ENCODE assay signal across 9 mouse cellular contexts in genomic region chr6:120324295-120324927, GRCm38 (mm10). TPM values are rescaled to one million over a fixed set of nuclear protein-coding genes. Genes with fewer than 3 reads are reported as not detected.
DNase-seq lines count a peak whose midpoint lies in the region; ATAC-seq and TF ChIP-seq lines count a peak whose summit lies in the region.
"Had no signal": no experiment of that assay in that cellular context is flagged by ENCODE, and none has a peak within 500 bp of the region (broad histone marks: within the 10 kb centered on the region; RNA-seq: fewer than 3 reads in every experiment).

No protein-coding gene starts in this region.

- TF ChIP-seq CTCF in midbrain, postnatal 0 days (IDR thresholded peaks at IDR 0.05): peak; percentile 97

- no peaks in the 10 kb centered on the region for H3K9me3 ChIP-seq in kidney, embryonic 16.5 days (ENCODE audit: low read length)
- no peaks in the 10 kb centered on the region for H3K9me3 ChIP-seq in embryonic facial prominence, embryonic 14.5 days (ENCODE audit: control insufficient read depth, low read length)
- no peaks in the 10 kb centered on the region for H3K9me3 ChIP-seq in midbrain, postnatal 0 days (ENCODE audit: low read length)

- H3K4me3 ChIP-seq in kidney, embryonic 16.5 days (ENCODE audit: low read length): no peak overlapping the region
- no peak overlapping the region for H3K4me3 ChIP-seq in embryonic facial prominence, embryonic 14.5 days (ENCODE audit: low read depth, low read length)
- H3K4me3 ChIP-seq in midbrain, postnatal 0 days (ENCODE audit: low read depth, low read length): no peak overlapping the region
- H3K4me3 ChIP-seq: erythroblast, embryonic 14.5 days had no signal

- no peak overlapping the region for H3K4me2 ChIP-seq in kidney, embryonic 16.5 days (replicated peaks; ENCODE audit: low read depth, low read length)
- no peak overlapping the region for H3K4me2 ChIP-seq in embryonic facial prominence, embryonic 14.5 days (ENCODE audit: low read depth, low read length)
- H3K4me2 ChIP-seq in midbrain, postnatal 0 days (ENCODE audit: low read depth, low read length, poor library complexity, severe bottlenecking): no peak overlapping the region

- H3K9ac ChIP-seq in kidney, embryonic 16.5 days (replicated peaks; ENCODE audit: low read length): no peak overlapping the region
- H3K9ac ChIP-seq in embryonic facial prominence, embryonic 14.5 days (ENCODE audit: low read depth, low read length): no peak overlapping the region
- H3K9ac ChIP-seq in midbrain, postnatal 0 days (replicated peaks; ENCODE audit: low read length, poor library complexity, severe bottlenecking): no peak overlapping the region

- no peaks in the 10 kb centered on the region for H3K27me3 ChIP-seq in kidney, embryonic 16.5 days (ENCODE audit: insufficient read depth, low read length)
- no peaks in the 10 kb centered on the region for H3K27me3 ChIP-seq in embryonic facial prominence, embryonic 14.5 days (replicated peaks; ENCODE audit: control insufficient read depth, insufficient read depth, low read length)
- H3K27me3 ChIP-seq in midbrain, postnatal 0 days (ENCODE audit: insufficient read depth, low read length): no peaks in the 10 kb centered on the region
- no peaks in the 10 kb centered on the region for H3K27me3 ChIP-seq in splenic B cell, adult 2 months (ENCODE audit: control insufficient read depth, insufficient read depth, low read length, poor library complexity, severe bottlenecking)

- no peak for ATAC-seq in kidney, embryonic 16.5 days (ENCODE audit: low FRiP score, low TSS enrichment)
- ATAC-seq in embryonic facial prominence, embryonic 14.5 days (ENCODE audit: low read depth): peak; percentile 41
- ATAC-seq in hematopoietic stem cell, adult 5-6 weeks (replicated peaks in 1 of 2; ENCODE audit: insufficient read depth in 1 of 2, low FRiP score in 2 of 2, low TSS enrichment in 1 of 2, low read depth in 1 of 2, poor library complexity in 2 of 2, severe bottlenecking in 2 of 2): peak; percentile 49 to 68; a peak in 1 of 4 replicates
- no peak for ATAC-seq in midbrain, postnatal 0 days (ENCODE audit: low FRiP score)

- WGBS in kidney, embryonic 16.5 days: 32% methylated on average over 6 of the region's 6 CpGs
- 27% methylated on average over 6 of the region's 6 CpGs for WGBS in embryonic facial prominence, embryonic 14.5 days
- WGBS in midbrain, postnatal 0 days: 34% methylated on average over 6 of the region's 6 CpGs

- H3K36me3 ChIP-seq in kidney, embryonic 16.5 days (ENCODE audit: insufficient read depth, low read length): peaks cover 11% of the 10 kb centered on the region
- peaks cover 26% of the 10 kb centered on the region for H3K36me3 ChIP-seq in embryonic facial prominence, embryonic 14.5 days (ENCODE audit: control insufficient read depth, insufficient read depth, low read length)
- peaks cover 11% of the 10 kb centered on the region; the same call in 1 of the 2 replicates for H3K36me3 ChIP-seq in midbrain, postnatal 0 days (ENCODE audit: insufficient read depth, low read length)
- peaks cover 3% of the 10 kb centered on the region; the same call in 1 of the 2 replicates for H3K36me3 ChIP-seq in splenic B cell, adult 2 months (ENCODE audit: control insufficient read depth, insufficient read depth, low read length, poor library complexity, severe bottlenecking)

- no peaks in the 10 kb centered on the region for H3K4me1 ChIP-seq in kidney, embryonic 16.5 days (ENCODE audit: insufficient read depth, low read length)
- no peaks in the 10 kb centered on the region for H3K4me1 ChIP-seq in embryonic facial prominence, embryonic 14.5 days (ENCODE audit: control insufficient read depth, insufficient read depth, low read length)
- H3K4me1 ChIP-seq in midbrain, postnatal 0 days (ENCODE audit: insufficient read depth, low read length): no peaks in the 10 kb centered on the region

- H3K27ac ChIP-seq in kidney, embryonic 16.5 days (ENCODE audit: low read length): no peak overlapping the region
- H3K27ac ChIP-seq in embryonic facial prominence, embryonic 14.5 days (replicated peaks; ENCODE audit: low read depth, low read length): no peak overlapping the region
- no peak overlapping the region for H3K27ac ChIP-seq in midbrain, postnatal 0 days (ENCODE audit: low read depth, low read length)

- DNase-seq in kidney, adult 18-20 months: peak; percentile 65
- peak; percentile 62 for DNase-seq in adrenal gland, postnatal 25 days
- peak; percentile 91 for DNase-seq in embryonic facial prominence, embryonic 14.5 days (ENCODE audit: low spot score)
- peak; percentile 55 to 71 for DNase-seq in left cerebral cortex, adult 18-20 months (ENCODE audit: low spot score in 2 of 2)
- DNase-seq in midbrain, postnatal 0 days (ENCODE audit: low spot score): peak; percentile 91
- peak; percentile 87 for DNase-seq in splenic B cell, adult 2 months (ENCODE audit: low read depth, low spot score)

RNA-seq across cellular contexts. Expression of gene B4galnt3, which starts 30.1 kb away (rescaled TPM):
- polyA plus RNA-seq in kidney, embryonic 16.5 days (2015; fragmentation: Nextera tagmentation; extraction: Ambion mirVana): 2.4 and 2.6 TPM in 2 replicates
- 8.0 TPM in 2 replicates for total RNA-seq in adrenal gland, postnatal 25 days (2021)
- 1.1 and 1.3 TPM in 2 replicates for polyA plus RNA-seq in embryonic facial prominence, embryonic 14.5 days (2014; fragmentation: Nextera tagmentation; extraction: Ambion mirVana)
- not detected in 2 replicates for total RNA-seq in hematopoietic stem cell, adult 5-6 weeks (2017)
- total RNA-seq in left cerebral cortex, adult 18-20 months (2021): 1 to 10 TPM; 1.1 to 1.2 TPM
- total RNA-seq in midbrain, postnatal 0 days (2014; rRNA removed): 0.61 and 0.82 TPM in 2 replicates
- polyA plus RNA-seq in midbrain, postnatal 0 days (2015; fragmentation: Nextera tagmentation; extraction: Ambion mirVana): 0.06 and 0.16 TPM in 2 replicates

RNA-seq across cellular contexts. Expression of gene D330020A13Rik, which starts 30.2 kb away (rescaled TPM):
- polyA plus RNA-seq in kidney, embryonic 16.5 days (2015; fragmentation: Nextera tagmentation; extraction: Ambion mirVana): 0.65 and 0.76 TPM in 2 replicates
- total RNA-seq in adrenal gland, postnatal 25 days (2021): 0.61 TPM in 1 of 2 replicates, not detected in the other
- polyA plus RNA-seq in embryonic facial prominence, embryonic 14.5 days (2014; fragmentation: Nextera tagmentation; extraction: Ambion mirVana): 0.46 and 0.71 TPM in 2 replicates
- not detected in 2 replicates for total RNA-seq in hematopoietic stem cell, adult 5-6 weeks (2017)
- not detected for total RNA-seq in left cerebral cortex, adult 18-20 months (2021)
- total RNA-seq in midbrain, postnatal 0 days (2014; rRNA removed): not detected in 2 replicates
- polyA plus RNA-seq in midbrain, postnatal 0 days (2015; fragmentation: Nextera tagmentation; extraction: Ambion mirVana): 0.20 TPM in 1 of 2 replicates, not detected in the other
- polyA plus RNA-seq: erythroblast, embryonic 14.5 days had no signal

RNA-seq across cellular contexts. Expression of gene Kdm5a, which starts 39.5 kb away (rescaled TPM):
- 44.8 and 54.4 TPM in 2 replicates for polyA plus RNA-seq in kidney, embryonic 16.5 days (2015; fragmentation: Nextera tagmentation; extraction: Ambion mirVana)
- total RNA-seq in adrenal gland, postnatal 25 days (2021): 48.0 and 63.3 TPM in 2 replicates
- polyA plus RNA-seq in embryonic facial prominence, embryonic 14.5 days (2014; fragmentation: Nextera tagmentation; extraction: Ambion mirVana): 41.9 and 47.7 TPM in 2 replicates
- 186 and 233 TPM in 2 replicates for total RNA-seq in hematopoietic stem cell, adult 5-6 weeks (2017)
- total RNA-seq in left cerebral cortex, adult 18-20 months (2021): 10 to 100 TPM; 41.8 TPM
- total RNA-seq in midbrain, postnatal 0 days (2014; rRNA removed): 14.0 and 28.0 TPM in 2 replicates
- polyA plus RNA-seq in midbrain, postnatal 0 days (2015; fragmentation: Nextera tagmentation; extraction: Ambion mirVana): 18.3 and 21.7 TPM in 2 replicates

RNA-seq across cellular contexts. Expression of gene Ccdc77, which starts 39.8 kb away (rescaled TPM):
- 25.5 and 25.8 TPM in 2 replicates for polyA plus RNA-seq in kidney, embryonic 16.5 days (2015; fragmentation: Nextera tagmentation; extraction: Ambion mirVana)
- total RNA-seq in adrenal gland, postnatal 25 days (2021): 8.2 and 10.9 TPM in 2 replicates
- polyA plus RNA-seq in embryonic facial prominence, embryonic 14.5 days (2014; fragmentation: Nextera tagmentation; extraction: Ambion mirVana): 17.6 and 22.7 TPM in 2 replicates
- 39.6 and 49.3 TPM in 2 replicates for total RNA-seq in hematopoietic stem cell, adult 5-6 weeks (2017)
- 1 to 10 TPM; 3.7 to 5.6 TPM for total RNA-seq in left cerebral cortex, adult 18-20 months (2021)
- 5.9 and 10.7 TPM in 2 replicates for total RNA-seq in midbrain, postnatal 0 days (2014; rRNA removed)
- polyA plus RNA-seq in midbrain, postnatal 0 days (2015; fragmentation: Nextera tagmentation; extraction: Ambion mirVana): 6.4 and 6.7 TPM in 2 replicates

Comparison
In these comparisons a context has a peak if more than half of its experiments do, and no peak if none do; other contexts are left out.
1. ATAC-seq: peak in embryonic facial prominence, embryonic 14.5 days (single experiment) and hematopoietic stem cell, adult 5-6 weeks (2 of 2); none in kidney, embryonic 16.5 days (single experiment) and midbrain, postnatal 0 days (single experiment).
2. Peak in every context shown above with its lines, with median percentiles within 50 percentile points of each other: DNase-seq.